Mouse (Mus musculus): Measurements from ENCODE around the gene Ppcs.

The Ppcs gene

DNA sequence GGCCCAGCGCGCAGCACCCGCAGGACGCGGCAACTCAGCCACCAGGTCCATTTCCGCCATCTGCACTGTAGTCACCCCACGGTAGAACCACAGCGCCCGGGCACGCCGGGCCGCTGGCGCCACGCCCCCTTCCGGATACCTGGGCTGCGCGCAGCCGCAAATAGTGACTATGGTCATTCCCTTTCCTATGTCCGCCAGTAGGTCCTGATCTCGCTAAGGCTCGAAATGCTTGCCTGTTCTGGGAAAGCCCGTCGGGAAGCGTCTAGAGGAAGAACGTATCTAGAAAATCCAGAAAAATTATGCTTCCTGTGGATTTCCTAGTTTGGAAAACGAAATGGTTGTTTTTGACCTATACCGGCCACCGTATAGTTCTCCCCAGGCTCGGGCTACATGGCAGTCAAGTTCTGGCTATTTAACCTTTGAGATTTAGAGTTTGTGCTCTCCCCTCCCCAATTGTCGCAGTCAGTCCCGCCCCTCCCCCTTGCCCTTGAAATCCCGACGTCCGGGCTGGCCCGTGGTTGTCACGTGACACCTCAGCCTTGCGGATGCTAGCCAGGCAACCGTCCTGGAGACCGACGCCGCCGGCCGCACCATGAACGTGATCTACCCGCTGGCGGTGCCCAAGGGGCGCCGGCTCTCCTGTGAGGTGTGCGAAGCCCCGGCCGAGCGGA is at the start of gene Ppcs, which contains the start of gene Zmynd12:
Gene Ppcs (minus strand): TSS at position 127 of the 671 bp plus-strand sequence.
Gene Zmynd12 (plus strand): TSS at position 521 of the 671 bp plus-strand sequence.
- in situ Hi-C loops (cut with MboI; ENCODE audit: low sequenced_read_pairs) = no loop called here

DNA sequence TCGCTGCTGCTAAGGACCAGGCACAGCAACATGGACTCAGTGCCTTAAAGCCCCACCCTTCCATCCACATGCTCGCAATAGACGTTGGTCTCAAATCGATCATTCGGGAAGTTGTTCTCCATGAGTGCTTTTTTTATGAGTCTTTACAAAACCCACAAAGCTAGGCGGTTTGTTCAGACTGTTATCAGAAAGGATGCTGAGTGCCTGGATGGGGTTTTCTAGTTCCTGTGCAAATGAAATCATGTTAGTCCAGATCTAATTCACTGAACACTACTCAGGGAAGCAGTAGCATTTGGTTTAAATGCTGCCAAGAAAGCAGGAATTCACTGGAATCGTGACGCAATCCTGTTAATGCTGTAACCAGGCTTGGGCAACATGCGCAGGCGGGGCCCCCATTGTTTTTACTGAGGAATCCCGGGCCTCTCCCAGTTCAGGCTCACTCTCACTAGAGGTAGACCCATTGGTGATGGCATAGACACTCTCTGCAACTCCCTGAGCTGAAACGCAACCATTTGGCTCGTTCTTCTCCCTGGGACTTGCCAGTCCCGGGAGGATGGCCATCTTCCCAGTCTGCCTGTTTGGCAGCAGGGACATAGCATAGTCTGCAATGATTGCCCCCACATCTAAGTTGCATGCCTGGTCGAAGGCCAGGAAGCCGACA is 45.6 kb upstream of the Ppcs start:
- in situ Hi-C loops (cut with MboI; ENCODE audit: low sequenced_read_pairs) = no loop called here

DNA sequence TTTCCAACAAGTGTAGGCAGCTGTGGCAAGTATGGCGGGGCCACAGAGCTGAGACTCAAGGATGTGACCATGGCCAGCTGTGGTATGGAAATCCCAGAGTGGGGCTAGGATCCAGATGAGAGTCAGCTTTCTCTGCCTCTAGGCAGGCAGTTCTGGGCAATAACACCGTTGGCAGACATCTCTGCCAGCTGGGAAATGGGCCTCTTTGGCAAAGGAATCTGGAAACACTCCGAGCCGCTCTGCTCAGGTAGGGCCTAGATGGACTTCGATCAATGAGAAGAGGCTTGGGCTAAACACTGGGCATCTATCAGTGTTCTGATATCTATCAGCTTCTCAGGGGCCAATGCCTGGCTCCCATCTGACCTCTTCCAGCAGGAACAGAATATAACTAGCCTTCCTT is 43.6 kb upstream of the Ppcs start:
- in situ Hi-C loops (cut with MboI; ENCODE audit: low sequenced_read_pairs) = no loop called here

DNA sequence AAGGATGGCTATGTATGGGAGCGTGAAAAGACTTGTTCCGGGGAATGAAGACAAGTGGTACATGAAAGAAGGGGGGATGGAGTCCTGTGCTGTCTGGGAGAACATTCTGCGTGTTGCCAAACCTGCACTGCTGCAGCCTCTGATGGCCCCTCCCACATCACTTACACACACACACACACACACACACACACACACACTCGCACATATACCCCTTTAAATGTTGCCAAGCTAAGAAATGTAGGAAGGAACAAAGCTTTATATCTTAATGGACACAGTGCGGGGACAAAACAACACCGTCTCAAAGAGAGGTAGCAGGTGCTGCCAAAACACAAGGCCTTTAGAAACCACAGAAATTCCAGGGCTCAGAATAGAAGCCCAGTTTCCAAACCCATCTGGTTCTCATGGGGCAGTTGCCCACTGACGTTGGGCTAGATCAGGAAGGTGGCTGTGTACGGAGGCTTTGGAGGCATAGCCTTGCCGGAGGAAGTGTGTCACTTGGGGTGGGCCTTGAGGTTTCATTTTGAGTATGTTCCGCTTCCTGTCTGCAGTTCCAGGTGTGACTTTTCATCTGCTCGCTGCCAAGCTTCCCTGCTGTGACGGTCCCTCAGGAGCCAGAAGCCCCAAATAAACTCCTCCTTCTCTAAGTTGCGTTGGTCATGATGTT is 41.7 kb upstream of the Ppcs start:
- in situ Hi-C loops (cut with MboI; ENCODE audit: low sequenced_read_pairs) = no loop called here

DNA sequence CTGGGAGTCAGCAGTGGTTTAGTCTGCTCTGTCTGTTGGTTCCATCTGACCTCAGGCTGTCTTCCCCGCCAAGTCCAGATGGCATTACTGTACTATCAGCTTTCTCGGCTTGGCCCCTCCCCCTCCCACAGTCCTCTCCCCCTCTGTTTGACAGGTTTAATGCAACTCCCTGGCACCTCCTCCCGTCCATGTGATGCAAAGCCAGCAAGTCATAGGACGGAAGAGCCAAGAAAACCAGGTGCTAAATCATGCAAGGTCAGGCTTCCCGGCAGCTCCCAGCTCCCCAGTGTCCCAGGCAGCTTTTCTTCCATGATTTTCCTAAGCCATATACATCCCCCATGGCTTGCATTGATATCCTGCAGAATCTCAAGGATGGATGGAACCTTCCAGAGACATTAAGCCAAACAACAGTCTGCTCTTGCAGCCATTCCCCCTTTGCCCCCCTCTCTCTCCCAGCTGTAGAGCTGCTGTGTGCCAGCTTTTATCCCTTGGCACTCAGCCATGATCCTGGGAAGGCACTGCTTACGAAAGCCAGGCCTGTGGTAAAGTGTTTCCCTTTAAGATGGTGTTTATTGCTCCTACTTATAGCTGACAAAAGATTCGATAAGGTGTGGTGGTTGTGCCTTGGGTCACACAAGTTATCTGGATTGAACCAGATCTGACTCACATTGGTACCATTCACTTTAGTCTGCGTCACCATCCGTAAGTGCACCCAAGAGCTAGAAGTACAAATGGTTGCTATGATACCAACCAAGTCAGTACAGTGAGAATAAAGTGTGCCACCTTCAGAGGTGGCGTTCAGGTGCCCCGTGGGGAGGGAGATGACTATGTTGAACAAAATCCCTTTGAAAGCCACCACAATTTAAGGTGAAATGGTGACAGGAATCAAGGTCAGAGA is 40.9 kb upstream of the Ppcs start:
- in situ Hi-C loops (cut with MboI; ENCODE audit: low sequenced_read_pairs) = no loop called here

DNA sequence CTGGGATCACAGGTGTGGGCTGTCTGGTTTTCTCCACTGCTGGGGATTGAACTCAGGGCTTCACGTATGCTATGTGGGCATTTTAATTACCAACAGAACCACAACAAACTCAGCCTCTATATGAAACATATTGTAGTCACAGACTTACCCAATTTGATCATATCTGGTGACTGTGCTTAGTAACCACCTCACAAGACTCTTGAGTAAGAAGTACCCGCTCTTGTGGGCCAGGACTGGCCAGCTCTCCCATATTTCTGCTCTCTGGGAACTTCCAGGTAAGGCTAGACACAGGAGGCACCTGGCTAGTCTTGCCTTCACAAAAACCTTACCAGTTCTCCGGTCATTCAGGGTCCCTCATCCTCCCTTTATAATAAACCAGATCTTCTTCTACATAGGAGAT is 40.2 kb upstream of the Ppcs start:
- in situ Hi-C loops (cut with MboI; ENCODE audit: low sequenced_read_pairs) = no loop called here

DNA sequence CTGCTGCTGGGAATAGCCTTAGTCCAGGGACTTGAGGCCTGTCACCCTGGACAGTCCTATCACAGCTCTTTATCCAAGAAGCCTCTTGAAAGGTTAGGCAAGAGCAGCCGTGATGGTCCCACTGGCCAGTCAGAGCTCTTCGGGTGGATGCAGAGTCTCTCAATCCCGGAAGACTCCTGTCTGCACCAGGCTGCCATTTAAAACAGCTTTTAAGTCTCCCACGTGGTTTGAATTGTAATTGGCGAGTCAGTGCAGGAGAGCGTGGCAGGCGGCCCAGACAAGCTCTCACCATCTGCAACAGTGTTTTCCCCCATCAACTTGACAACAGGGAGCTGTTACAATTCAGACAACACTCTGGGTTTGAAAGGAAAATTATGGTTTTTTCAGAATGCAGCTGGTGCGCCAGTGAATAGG is 38.5 kb upstream of the Ppcs start:
- in situ Hi-C loops (cut with MboI; ENCODE audit: low sequenced_read_pairs) = no loop called here

DNA sequence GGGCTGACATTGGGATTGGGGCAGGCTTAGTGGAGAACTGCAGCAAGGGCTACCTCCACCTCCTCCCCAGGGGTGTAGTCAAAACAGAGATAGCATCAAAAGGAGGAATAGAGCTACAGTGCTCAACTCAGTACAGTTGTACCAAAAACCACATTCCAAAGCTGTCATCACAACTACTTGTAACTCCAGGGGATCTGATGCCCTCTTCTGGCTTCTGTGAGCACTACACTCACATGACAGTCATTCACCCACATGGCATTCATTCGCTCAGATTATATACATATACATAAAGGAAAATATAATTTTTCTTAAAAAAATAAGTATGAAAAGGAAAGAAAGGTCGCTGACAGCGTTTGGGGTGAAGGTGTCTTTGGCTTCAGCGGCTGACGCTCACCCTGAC is 38.1 kb upstream of the Ppcs start:
- in situ Hi-C loops (cut with MboI; ENCODE audit: low sequenced_read_pairs) = no loop called here

DNA sequence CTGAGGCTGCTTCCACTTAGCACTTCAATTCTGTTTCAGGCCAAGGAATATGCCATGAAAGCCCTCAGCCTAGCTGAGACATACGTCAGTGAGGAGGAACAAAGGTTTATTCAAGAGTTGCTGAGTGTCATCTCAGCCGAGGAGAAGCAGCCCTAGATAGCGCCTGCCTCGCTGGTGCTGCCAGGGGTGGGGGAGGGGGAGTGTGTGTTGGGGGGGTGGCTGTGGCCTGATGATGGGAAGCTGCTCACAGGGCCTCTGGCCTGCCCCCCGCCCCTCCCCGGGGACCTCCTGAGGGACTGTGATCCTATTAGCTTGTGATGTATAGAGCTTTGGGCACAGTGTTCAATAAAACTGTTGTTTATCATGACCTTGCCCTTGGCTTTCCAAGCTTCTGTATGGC is 31.3 kb upstream of the Ppcs start:
- in situ Hi-C loops (cut with MboI; ENCODE audit: low sequenced_read_pairs) = no loop called here

DNA sequence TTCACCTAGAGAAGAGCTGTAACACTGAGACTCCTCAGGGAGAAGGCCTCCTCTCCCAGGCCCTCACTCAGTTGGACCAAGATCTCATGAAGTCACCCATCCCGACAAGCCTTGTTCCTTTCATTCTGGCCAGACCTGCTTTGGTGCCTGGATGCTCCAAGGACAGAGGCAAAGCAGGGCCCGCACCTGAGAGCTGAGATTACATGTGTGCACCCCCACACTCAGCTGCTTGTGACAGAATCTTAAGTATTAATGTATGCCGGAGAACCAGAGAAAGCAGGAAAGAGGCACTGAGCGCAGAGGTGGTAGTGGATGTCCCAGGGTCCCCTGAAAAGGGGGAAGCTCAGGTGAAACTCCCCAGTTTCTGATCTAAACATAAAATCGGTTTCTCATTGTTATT is 30.9 kb upstream of the Ppcs start:
- in situ Hi-C loops (cut with MboI; ENCODE audit: low sequenced_read_pairs) = no loop called here

DNA sequence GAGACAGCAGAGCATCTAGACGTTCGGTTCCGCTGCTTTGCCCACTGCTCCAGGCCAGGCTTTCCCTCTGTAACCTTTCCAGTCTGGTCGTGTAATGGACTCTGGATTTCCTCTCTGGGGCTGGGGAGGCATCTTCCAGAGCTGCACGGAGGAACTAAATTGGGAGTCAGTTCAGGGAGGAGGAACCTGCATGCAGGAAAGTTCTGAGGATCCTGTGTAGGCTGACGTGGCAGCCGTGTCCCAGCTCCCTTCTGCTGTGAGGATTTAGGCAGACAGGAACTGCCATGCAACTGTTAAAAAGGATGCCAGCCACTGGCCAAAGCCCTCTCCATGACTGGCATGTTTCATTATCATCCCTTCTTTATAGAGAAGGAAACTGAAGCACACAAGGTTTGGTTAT is 28.2 kb upstream of the Ppcs start:
- in situ Hi-C loops (cut with MboI; ENCODE audit: low sequenced_read_pairs) = no loop called here

DNA sequence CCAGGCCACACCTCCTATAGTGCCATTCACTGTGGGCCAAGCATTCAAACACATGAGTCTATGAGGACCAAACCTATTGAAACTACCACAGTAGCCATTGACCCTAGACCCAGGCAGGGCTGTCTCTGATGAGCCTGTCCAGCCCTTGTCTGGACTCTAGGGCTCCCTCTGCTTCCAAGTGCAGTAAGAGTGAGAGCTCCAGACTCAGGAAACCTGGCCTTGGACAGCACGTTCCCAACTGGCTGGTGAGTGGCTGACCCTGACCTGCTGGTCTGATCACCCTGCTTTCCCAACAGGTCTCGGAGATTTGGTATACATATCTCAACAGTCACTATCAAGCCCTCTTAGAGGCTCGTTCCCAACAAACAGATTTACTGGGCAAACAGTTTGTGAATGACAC is 25.6 kb upstream of the Ppcs start:
- in situ Hi-C loops (cut with MboI; ENCODE audit: low sequenced_read_pairs) = no loop called here

DNA sequence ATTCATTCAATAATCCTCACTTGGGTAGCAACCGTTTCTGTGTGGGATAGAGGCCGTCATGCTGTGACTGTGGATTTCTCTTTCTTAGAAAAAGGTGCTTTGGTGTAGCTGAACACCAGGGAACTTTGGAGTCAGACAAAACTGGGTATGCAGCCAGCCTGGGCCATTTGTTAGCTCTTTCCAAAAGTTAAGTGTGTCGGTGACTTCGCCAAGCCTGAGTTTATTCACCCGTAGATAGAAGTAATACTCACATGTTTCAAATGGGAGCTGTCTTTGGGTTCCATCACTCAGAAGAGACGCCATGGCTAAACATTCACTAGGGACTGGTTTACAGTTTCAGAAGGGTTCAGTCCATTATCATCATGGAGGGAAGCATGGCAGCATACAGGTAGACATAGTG is 25.0 kb upstream of the Ppcs start:
- in situ Hi-C loops (cut with MboI; ENCODE audit: low sequenced_read_pairs) = no loop called here

DNA sequence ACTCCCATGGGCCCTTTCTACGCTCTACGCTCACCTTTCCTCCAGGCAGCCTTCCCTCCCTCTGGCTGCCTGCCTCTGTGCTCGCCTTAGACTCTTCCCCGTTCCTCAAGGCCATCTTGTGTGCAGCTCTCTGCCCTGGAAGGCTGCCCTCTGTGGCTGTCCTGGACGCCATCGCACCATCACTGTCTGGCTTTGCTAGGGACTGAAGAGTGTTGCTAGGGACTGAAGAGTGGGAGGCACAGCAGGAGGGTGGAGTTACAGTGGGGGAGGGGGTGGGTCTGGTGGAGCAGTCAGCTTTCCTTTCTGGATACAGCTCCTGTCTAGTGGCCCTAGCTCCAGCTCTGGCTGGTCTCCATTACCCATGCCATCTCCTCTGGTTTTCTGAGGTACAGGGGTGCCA is 20.3 kb upstream of the Ppcs start:
- in situ Hi-C loops (cut with MboI; ENCODE audit: low sequenced_read_pairs) = no loop called here

DNA sequence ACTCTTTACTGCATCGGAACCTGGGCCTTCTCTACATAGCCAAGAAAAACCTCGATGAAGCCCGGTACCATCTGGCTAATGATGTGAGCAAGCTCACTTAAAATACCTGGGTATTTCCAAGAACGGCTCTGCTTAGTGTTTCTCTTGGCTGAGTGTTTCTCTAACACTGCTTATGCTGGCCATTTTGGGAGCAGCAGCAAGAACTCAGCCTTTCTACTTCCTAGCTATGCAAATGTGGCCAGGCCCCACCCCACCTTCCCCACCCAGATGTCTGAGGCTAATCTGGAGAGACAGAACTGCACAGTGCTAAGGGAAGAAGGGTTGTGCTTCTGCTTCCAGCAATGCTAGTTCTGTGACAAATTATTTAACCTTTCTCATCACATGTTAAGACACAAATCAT is 19.6 kb upstream of the Ppcs start:
- in situ Hi-C loops (cut with MboI; ENCODE audit: low sequenced_read_pairs) = no loop called here

DNA sequence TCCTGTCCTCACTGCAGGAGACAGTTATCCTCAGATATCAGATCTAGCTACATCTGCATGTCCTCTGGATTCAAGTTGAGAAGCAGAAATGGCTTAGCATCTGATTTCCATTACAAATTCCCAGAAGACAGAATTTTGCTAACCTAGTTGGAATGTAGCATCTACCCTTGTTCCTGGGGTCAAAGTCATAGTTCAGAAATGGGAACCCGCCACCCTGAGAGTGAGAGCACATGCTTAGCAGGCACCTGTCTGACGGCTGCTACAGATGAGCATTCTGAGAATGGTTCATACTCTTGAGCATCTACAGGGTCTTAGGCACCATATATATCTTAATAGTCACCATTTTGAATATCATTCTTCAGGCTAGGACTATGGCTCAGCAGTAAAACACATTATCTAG is 15.7 kb upstream of the Ppcs start:
- in situ Hi-C loops (cut with MboI; ENCODE audit: low sequenced_read_pairs) = no loop called here

DNA sequence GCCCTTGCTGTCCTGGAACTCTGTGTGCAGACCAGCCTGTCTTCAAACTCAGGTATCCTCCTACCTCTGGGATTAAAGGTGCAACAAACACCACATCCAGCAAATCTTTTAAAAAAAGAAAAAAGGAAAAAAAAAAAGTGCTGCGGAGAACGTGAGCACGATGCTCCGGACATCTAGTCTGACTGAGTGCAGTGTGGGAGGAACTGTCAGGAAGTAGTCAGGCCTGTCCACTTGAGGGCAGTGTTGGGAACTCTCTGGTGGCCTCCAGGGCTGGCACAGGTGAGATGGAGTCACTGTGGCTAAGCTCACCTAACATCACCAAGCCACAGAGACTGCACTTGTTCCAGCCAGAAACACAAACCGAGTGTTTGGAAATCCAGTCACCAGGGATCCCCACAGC is 8.5 kb upstream of the Ppcs start:
- in situ Hi-C loops (cut with MboI; ENCODE audit: low sequenced_read_pairs) = no loop called here

DNA sequence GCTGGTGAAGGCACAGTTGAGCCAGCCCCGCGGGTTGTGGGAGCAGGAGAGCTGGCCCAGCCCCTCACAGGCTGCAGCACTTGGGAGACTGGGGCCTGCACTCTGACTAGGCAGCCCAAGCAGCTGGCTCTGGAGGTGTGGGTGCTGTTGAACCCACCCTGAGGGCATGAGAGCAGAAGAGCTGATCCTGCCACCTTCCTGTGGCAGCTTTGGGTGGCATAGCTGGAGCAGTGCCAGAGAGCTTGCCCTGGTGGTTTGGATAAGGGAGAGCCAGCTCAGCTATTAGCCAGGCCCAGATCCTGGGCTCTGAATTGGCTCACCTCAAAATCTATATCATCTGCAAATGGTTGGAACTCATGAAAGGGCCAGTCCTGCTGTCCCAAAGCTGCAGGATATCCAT is 5.5 kb upstream of the Ppcs start:
- in situ Hi-C loops (cut with MboI; ENCODE audit: low sequenced_read_pairs) = no loop called here

DNA sequence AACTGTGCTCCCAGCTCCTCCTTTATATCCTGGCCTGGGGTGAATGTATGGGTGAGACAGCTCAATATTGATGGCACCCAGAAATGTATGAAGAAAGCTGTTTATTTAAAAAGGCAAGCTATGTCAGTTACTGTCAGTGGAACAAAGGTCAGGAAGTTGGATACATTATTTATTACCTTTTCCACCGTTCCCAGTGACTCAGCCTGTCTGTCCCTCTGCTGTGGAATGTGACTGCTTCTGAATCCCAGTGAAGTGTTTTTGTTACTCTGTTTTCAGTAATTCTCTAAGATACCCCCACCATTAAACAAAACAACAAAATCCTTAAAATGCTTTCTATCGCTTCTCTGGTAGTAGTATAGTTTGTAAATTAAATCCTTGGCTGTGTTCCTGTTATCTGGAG is 3.4 kb upstream of the Ppcs start:
- in situ Hi-C loops (cut with MboI; ENCODE audit: low sequenced_read_pairs) = no loop called here

DNA sequence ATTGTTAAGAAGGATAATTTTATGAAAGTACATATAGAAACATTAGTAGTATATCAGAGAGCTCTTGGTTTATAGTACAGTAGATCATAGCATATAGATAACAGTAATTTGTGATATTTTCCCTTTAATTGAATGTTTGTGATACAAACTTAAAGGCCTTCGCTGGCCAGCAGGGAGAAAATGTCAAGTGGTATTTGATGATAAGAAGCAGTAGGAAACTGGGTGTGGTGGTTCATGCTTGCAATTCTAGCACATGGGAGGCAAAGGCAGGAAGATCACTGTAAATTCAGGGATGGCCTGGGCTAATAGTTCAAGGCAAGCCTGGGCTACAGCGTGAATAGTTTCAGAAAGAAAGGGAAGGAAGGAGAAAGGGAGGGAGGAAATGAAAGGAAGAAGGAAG is 2.9 kb upstream of the Ppcs start:
- in situ Hi-C loops (cut with MboI; ENCODE audit: low sequenced_read_pairs) = no loop called here

DNA sequence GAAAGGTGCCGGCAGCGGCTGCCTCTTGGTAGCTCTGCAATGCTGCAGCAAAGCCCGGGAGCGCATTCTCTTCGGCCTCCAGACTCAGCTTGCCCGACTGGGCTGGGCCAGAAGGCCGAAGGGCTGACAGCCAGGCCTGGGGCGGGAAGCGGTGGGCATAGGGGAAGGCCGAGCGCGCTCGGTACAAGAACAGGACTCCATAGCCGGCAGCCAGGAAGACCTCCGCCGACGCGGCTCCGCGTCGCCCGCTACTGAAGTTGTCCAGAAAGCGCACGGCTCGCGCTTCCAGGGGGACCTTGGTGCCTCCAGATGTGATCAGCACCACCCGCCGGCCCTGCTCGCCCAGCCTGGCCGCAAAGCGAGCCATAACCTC is 313 bp downstream of the Ppcs start:
- in situ Hi-C loops (cut with MboI; ENCODE audit: low sequenced_read_pairs) = no loop called here

Measured in CH12F3 (cell line).